Mouse (Mus musculus): ENCODE measurements around the gene Plscr3. TPM values are rescaled to one million over a fixed set of nuclear protein-coding genes. Genes with fewer than 3 reads are reported as not detected.

Plscr3 gene
- polyA plus RNA-seq, 1 experiment from 2014 or later, result 28.0 TPM

DNA sequence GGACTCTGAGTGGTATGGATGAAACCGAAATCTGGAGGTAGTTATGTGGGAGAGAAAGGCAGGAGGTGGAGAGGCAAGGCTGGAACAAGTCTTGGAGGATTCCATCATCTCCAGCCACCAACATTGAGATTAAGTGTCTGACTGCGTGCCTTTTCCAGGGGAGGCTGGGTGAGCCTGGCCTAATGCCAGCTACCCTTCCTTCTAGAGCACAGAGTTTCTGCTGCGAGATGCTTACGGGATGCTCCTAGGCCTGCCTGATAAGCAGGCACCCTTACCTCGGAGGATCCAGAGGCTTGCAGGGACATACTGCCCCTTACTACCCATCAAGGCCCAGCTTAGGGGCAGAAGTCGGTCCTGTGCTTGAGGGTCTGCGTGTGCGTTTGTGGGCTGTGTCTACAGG lies 12.6 kb upstream of the Plscr3 start:
- H3K36me3 ChIP-seq, result no peaks in the 10 kb centered on the region
- peak overlapping the region; percentile 53 for H3K4me3 ChIP-seq (replicated peaks)
- H3K27me3 ChIP-seq, result peaks cover 61% of the 10 kb centered on the region
- ATAC-seq (ENCODE audit: low read depth), result no peak
- H3K9ac ChIP-seq, result peak overlapping the region; percentile 68
- peaks cover 51% of the 10 kb centered on the region for H3K4me1 ChIP-seq (replicated peaks)
- DNase-seq, result no peak
- 43% methylated on average over 8 of the region's 8 CpGs for WGBS (ENCODE audit: insufficient replicate concordance)
- no peaks in the 10 kb centered on the region for H3K9me3 ChIP-seq (replicated peaks)
- peak overlapping the region; percentile 71 for H3K4me2 ChIP-seq
- H3K27ac ChIP-seq, result no peak overlapping the region

DNA sequence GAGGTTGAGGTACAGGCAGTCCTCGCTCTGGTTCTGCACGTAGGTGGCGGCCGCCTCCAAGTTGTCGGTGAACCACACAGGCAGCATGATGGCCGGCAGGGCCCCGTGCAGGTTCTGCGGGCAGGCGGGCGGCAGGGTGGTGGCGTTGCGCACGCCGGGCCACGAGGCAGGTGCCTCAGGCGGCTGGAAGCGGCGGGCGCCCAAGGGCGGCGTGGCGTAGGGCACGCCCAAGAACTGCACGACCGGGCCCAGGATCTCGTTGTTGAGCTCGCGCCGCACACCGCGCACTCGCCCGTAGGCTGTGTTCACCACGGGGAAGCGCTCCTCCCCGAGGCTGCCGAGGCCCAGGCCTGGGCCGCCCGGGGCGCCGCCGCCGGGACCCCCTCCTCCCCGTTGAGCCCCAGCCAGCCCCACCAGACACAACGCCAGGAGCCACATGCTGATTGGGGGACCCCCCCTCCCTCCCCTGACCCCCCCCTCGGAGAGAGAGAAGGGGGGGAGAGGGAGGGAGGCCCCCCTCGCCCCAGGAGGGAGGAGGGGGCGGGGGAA lies 12.1 kb upstream of the Plscr3 start:
- peaks cover 61% of the 10 kb centered on the region for H3K27me3 ChIP-seq
- peak overlapping the region; percentile 68 for H3K9ac ChIP-seq
- no peaks in the 10 kb centered on the region for H3K36me3 ChIP-seq
- H3K4me3 ChIP-seq (replicated peaks), result peak overlapping the region; percentile 53
- ATAC-seq (ENCODE audit: low read depth) (peak; percentile 21; the same call in 1 of the 2 replicates), DNase-seq (peak; percentile 55)
- 2% methylated on average over 45 of the region's 48 CpGs for WGBS (ENCODE audit: insufficient replicate concordance)
- peak overlapping the region; percentile 71 for H3K4me2 ChIP-seq
- 0 out of 2 replicates have a peak overlapping the region, but pooled peaks have one; percentile 19 for H3K27ac ChIP-seq
- no peaks in the 10 kb centered on the region for H3K9me3 ChIP-seq (replicated peaks)
- peaks cover 53% of the 10 kb centered on the region for H3K4me1 ChIP-seq (replicated peaks)

DNA sequence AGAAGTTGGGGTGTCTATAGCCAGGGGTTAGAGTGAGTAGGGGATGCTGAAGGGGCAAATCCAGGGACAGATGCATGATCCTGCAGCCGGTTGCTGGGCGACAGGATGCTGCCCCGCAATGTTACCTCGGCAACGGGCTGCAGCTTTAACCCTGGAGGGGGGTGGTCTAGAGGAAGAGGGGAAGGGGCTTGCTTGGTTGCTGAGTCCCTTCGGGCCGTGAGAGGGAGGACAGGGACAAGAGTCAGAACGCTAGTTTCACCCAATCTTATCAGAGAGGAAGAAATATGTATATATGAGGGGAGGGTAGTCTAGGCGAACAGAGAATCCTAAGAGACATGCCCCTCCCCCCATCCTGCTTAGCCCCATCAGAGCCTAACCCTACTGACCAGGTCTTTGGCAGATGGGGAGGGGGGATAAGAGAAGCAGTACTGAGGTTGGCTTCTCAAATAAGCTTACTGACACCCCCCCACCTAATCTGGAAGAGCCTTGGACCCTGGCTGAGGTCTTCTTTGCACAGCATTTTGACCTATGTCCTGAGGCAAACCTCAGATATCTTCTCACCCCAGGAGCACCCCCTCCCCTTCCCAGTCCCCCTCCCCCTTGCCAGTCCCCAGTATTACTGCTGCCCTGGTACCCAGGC lies 10.7 kb upstream of the Plscr3 start:
- no peak for DNase-seq
- WGBS (ENCODE audit: insufficient replicate concordance), result 15% methylated on average over 9 of the region's 9 CpGs
- peaks cover 65% of the 10 kb centered on the region for H3K4me1 ChIP-seq (replicated peaks)
- H3K9me3 ChIP-seq (replicated peaks), result no peaks in the 10 kb centered on the region
- no peak overlapping the region for H3K9ac ChIP-seq
- H3K4me2 ChIP-seq, result peak overlapping the region; percentile 95; the same call in 1 of the 2 replicates
- no peak overlapping the region for H3K27ac ChIP-seq
- no peak overlapping the region; the same call in 1 of the 2 replicates for H3K4me3 ChIP-seq (replicated peaks)
- 0 out of 2 replicates have a peak, but pooled peaks cover 3% of the 10 kb centered on the region for H3K36me3 ChIP-seq
- H3K27me3 ChIP-seq, result peaks cover 58% of the 10 kb centered on the region
- no peak for ATAC-seq (ENCODE audit: low read depth)

DNA sequence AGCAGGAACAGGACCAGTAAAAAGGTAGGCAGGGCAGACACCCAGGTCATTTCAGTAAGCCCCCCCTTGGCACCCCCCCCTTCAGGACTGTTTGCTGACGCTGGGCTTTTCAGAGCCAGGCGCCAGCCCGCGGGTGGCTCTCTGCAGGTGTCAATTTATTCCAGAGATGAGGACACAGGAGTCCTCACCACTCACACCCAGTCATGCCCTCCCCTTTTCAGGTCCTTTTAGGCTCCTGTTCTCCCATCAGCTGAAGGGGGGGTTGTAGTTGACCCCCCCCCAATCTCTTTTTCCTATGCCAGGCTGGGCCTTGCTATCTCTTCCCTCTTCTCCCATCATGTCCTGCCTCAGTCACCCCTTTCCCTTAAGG lies 10.2 kb upstream of the Plscr3 start:
- Histone ChIP-seq H3K4me2 (peak overlapping the region; percentile 95), H3K27me3 (peaks cover 58% of the 10 kb centered on the region), H3K9me3 (replicated peaks) (no peaks in the 10 kb centered on the region), H3K4me1 (replicated peaks) (peaks cover 65% of the 10 kb centered on the region), H3K36me3 (0 out of 2 replicates have a peak, but pooled peaks cover 3% of the 10 kb centered on the region), H3K27ac (no peak overlapping the region), H3K9ac (no peak overlapping the region), H3K4me3 (replicated peaks) (no peak overlapping the region; the same call in 1 of the 2 replicates)
- 17% methylated on average over 4 of the region's 4 CpGs for WGBS (ENCODE audit: insufficient replicate concordance)
- ATAC-seq (ENCODE audit: low read depth) (no peak), DNase-seq (no peak)

DNA sequence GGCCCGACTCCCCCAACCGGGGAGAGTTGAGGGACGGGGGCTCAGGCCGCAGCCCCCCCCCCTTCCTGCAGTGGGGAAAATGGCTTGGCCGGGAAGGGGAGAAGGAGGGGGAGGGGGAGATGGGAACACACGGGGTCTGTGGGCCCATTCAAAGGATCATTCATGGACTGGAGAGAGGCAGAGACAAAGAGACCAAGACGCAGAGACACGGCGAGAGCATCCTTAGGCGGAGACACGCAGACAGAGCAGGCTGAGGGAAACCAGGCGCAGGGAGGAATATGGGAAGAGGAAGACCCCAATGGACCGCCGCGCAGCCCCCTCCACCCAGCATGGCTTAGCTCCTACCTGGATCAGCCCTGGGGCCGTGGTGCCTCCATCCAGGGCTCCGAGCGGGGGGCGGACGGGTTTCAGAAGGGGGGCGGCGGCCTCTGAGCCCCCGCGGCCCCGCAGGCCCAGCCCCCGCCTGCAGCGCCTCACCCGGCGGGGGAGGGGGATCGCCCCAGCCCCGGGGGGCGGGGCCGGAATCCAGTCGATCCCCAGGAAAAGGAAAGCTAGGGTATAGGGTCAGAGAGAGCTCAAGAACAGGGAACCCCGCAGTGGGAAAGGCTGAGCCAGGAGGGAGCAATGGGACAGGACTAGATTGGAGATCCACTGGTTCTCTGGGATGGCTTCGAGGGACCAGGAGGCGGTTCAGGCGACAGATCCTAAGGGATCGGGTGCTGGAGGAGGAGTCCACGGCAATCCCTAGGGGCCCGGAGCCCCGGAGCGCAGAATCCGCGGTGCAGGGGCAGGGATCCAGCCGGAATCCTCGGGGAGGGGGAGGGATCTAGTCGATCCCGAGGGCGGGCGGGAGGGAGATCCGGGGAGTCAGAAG lies 9.2 kb upstream of the Plscr3 start:
- ATAC-seq (ENCODE audit: low read depth) (no peak), DNase-seq (no peak)
- Histone ChIP-seq H3K27ac (peak overlapping the region; percentile 55), H3K36me3 (0 out of 2 replicates have a peak, but pooled peaks cover 3% of the 10 kb centered on the region), H3K27me3 (peaks cover 58% of the 10 kb centered on the region), H3K4me2 (peak overlapping the region; percentile 95), H3K9me3 (replicated peaks) (no peaks in the 10 kb centered on the region), H3K4me3 (replicated peaks) (peak overlapping the region; percentile 70), H3K9ac (peak overlapping the region; percentile 72), H3K4me1 (replicated peaks) (peaks cover 58% of the 10 kb centered on the region)
- 2% methylated on average over 50 of the region's 52 CpGs for WGBS (ENCODE audit: insufficient replicate concordance)

DNA sequence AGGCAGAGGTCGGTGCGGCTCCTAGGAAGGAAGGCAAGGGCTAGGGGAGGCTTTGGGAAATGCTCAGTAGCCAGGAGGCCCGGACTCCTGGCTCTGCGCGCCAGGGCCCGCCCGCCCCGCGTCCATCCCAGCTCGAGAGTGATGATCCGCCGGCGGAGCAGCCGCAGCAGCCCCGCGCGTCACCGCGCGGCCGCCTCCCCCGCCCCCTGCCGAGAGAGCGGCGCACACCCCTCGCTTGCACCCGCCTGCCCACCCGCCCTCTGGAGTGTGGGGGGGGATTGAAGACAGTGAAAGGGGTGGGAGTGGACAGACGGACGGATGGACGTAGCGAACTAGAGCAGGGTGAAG lies 8.6 kb upstream of the Plscr3 start, which contains the start of gene Nlgn2:
Nlgn2 (minus strand) TSS at position 181 of the 348 bp plus-strand sequence.
- Histone ChIP-seq H3K4me1 (replicated peaks) (peaks cover 59% of the 10 kb centered on the region), H3K9ac (peak within 1 kb of the TSS; percentile 80)
- peak; percentile 35 for ATAC-seq (ENCODE audit: low read depth)

DNA sequence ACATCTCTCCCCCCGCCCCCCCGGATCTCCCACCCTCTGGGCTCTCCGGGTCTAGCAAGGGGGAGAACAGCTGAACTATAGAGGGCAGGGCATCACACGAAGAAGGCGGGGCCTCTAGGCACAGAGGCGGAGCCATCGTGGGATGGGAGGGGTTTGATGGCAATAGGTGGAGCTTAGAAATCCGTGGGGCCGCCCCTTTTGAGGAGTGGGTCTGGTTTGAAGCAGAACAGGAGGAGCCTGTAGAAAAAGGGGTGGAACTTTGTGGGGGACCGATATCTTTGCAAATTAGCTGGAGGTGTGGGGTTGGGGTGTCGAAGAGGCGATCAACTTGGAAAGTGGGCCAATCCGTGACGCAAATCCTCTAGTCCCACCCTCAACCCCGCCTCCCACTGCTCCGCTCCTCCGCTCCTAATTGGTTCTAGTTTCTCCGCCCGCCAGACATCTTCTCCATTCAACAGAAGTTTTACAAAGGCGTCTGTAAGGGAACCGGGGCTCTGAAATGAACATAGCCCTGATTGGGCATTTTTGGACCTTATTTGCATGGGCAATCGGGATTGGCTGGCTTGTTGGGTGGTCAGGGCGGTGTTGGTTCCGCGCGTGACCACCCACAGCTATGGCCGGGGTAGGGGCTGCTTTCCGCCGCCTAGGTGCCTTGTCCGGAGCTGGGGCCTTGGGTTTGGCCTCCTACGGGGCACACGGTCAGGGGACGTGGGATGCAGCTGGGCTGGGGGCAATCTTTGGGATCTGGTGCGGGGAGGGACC lies 8.0 kb upstream of the Plscr3 start, which contains the start of gene Tmem256:
Tmem256 (plus strand) TSS at position 563 of the 762 bp plus-strand sequence.
- H3K4me3 ChIP-seq (replicated peaks), result peak within 1 kb of the TSS; percentile 70
- ATAC-seq (ENCODE audit: low read depth) (peak; percentile 89), DNase-seq (peak; percentile 96)
- peaks cover 46% of the 10 kb centered on the region for H3K27me3 ChIP-seq
- peak within 1 kb of the TSS; percentile 80 for H3K9ac ChIP-seq
- H3K9me3 ChIP-seq (replicated peaks), result no peaks in the 10 kb centered on the region
- peak within 1 kb of the TSS; percentile 95 for H3K4me2 ChIP-seq
- H3K27ac ChIP-seq, result peak within 1 kb of the TSS; percentile 85
- 0 out of 2 replicates have a peak, but pooled peaks cover 3% of the 10 kb centered on the region for H3K36me3 ChIP-seq
- WGBS (ENCODE audit: insufficient replicate concordance), result under 1% methylated on average over 34 of the region's 34 CpGs
- H3K4me1 ChIP-seq (replicated peaks), result peaks cover 65% of the 10 kb centered on the region

More for the DNA sequence above, 8.6 kb upstream of the Plscr3 start, which contains the start of gene Nlgn2:
- peaks cover 52% of the 10 kb centered on the region for H3K27me3 ChIP-seq
- H3K4me2 ChIP-seq, result peak within 1 kb of the TSS; percentile 95
- no peak for DNase-seq
- H3K36me3 ChIP-seq, result 0 out of 2 replicates have a peak, but pooled peaks cover 3% of the 10 kb centered on the region
- peak within 1 kb of the TSS; percentile 70 for H3K4me3 ChIP-seq (replicated peaks)
- under 1% methylated on average over 32 of the region's 32 CpGs for WGBS (ENCODE audit: insufficient replicate concordance)
- H3K9me3 ChIP-seq (replicated peaks), result no peaks in the 10 kb centered on the region
- peak within 1 kb of the TSS; percentile 85 for H3K27ac ChIP-seq

DNA sequence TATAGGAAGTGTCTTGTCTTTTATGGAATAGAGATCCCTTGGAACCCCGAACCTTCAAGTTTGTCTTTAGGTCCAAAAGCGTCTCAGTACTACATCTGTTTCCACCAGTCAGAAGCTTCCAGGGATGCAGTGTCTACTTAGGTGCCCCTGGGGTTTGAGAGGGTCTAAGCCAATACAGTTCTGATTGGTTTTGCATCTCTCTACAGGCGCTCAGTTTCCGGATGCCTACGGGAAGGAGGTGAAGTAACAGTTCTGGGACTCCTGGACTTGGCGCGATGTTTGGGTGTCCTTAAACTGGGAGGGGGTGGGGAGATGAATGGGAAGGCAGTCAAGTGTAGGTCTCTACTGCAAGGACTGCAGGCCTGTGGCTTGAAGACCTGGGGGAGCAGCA lies 7.5 kb upstream of the Plscr3 start:
- peaks cover 63% of the 10 kb centered on the region for H3K4me1 ChIP-seq (replicated peaks)

DNA sequence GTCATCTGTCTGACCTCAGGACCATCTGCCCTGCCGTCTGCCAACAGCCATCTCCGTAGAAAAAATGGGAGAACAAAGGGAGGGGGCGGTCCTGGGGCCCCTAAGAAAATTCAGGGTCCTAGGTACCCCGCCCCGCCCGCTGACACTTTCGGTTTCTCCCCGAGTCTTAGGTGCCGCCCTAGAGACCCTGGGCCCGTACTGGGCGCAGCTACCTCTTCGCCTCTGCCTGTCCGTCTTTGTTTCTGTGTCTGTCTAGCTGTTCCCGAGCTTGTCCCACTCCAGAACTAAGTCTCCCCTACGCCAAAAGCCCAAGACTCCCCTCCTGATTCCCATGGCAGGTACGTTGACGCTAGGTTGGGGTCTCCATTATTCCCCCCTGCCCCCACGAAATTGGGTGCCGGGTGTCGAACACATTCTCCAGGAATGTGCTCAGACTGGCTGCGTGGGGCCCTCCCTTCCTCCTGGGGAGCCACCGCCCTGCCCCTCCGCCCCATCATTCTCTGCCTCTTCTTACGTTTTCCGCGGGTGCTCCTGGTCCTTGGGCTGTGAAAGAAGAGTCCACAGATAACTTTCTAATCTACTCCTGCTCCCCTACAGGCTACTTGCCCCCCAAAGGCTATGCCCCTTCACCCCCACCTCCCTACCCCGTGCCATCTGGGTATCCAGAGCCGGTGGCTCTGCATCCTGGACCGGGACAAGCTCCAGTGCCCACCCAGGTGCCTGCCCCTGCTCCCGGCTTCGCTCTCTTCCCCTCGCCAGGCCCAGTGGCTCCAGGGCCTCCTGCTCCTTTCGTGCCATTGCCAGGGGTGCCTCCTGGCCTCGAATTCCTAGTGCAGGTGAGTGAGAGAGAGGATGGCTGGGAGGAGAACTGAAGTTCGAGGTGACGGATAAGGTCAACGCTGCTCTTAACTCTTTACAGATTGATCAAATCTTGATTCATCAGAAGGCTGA lies 837 bp downstream of the Plscr3 start:
- Histone ChIP-seq H3K4me2 (peak overlapping the region; percentile 94), H3K9ac (peak overlapping the region; percentile 90), H3K9me3 (replicated peaks) (no peaks in the 10 kb centered on the region), H3K4me1 (replicated peaks) (peaks cover 81% of the 10 kb centered on the region), H3K27ac (peak overlapping the region; percentile 99), H3K27me3 (no peaks in the 10 kb centered on the region), H3K4me3 (replicated peaks) (peak overlapping the region; percentile 79), H3K36me3 (peaks cover 43% of the 10 kb centered on the region)
- 13% methylated on average over 37 of the region's 37 CpGs for WGBS (ENCODE audit: insufficient replicate concordance)
- peak; percentile 65 for DNase-seq
- ATAC-seq (ENCODE audit: low read depth), result peak; percentile 66

More for the DNA sequence above, 7.5 kb upstream of the Plscr3 start:
- Histone ChIP-seq H3K9ac (peak overlapping the region; percentile 80), H3K4me3 (replicated peaks) (peak overlapping the region; percentile 70), H3K36me3 (0 out of 2 replicates have a peak, but pooled peaks cover 3% of the 10 kb centered on the region), H3K9me3 (replicated peaks) (no peaks in the 10 kb centered on the region), H3K27me3 (peaks cover 41% of the 10 kb centered on the region), H3K4me2 (peak overlapping the region; percentile 95), H3K27ac (peak overlapping the region; percentile 85)
- DNase-seq (no peak), ATAC-seq (ENCODE audit: low read depth) (peak; percentile 2; the same call in 1 of the 2 replicates)
- WGBS (ENCODE audit: insufficient replicate concordance), result 2% methylated on average over 7 of the region's 7 CpGs
